Mouse (Mus musculus) thymus, postnatal 14 days (tissue): ENCODE measurements around the gene Ptcra.
"Not testable (repeated sequence)": the region's sequence is repeated elsewhere in the genome, so short reads cannot be mapped to it uniquely, and the experiment has no call there.

Source experiments
- DNase-seq: peaks from one replicate; pipeline ENCODE4 v3.0.0; 2021

Gene Ptcra

GRCm38 (mm10) chr17:46770546-46770945 lies 7.0 kb upstream of the Ptcra start:
- DNase-seq: no peak

GRCm38 (mm10) chr17:46767868-46768267 lies 4.4 kb upstream of the Ptcra start:
- peak; percentile 88 for DNase-seq

- DNase-seq: not testable (repeated sequence)
Observed at GRCm38 (mm10) chr17:46764916-46765315, 1.4 kb upstream of the Ptcra start.

GRCm38 (mm10) chr17:46758753-46759152 lies 4.8 kb downstream of the Ptcra start:
- DNase-seq: no peak

GRCm38 (mm10) chr17:46751794-46752556 lies 11.5 kb downstream of the Ptcra start, which contains the start of gene Cnpy3:
Gene Cnpy3 (minus strand): TSS chr17:46752214.
- DNase-seq: peak; percentile 98

GRCm38 (mm10) chr17:46751056-46751793 lies 12.3 kb downstream of the Ptcra start:
- DNase-seq: no peak

GRCm38 (mm10) chr17:46750580-46750979 lies 12.9 kb downstream of the Ptcra start:
- DNase-seq: no peak

- DNase-seq: no peak
Observed at GRCm38 (mm10) chr17:46749282-46749681, 14.2 kb downstream of the Ptcra start.

- DNase-seq: no peak
Observed at GRCm38 (mm10) chr17:46747806-46748205, 15.7 kb downstream of the Ptcra start.

GRCm38 (mm10) chr17:46747234-46747633 lies 16.3 kb downstream of the Ptcra start:
- no peak for DNase-seq

- no peak for DNase-seq
Observed at GRCm38 (mm10) chr17:46745506-46745905, 18.0 kb downstream of the Ptcra start.

- no peak for DNase-seq
Observed at GRCm38 (mm10) chr17:46742986-46743385, 20.5 kb downstream of the Ptcra start.

GRCm38 (mm10) chr17:46741305-46741704 lies 22.2 kb downstream of the Ptcra start:
- DNase-seq: no peak

- DNase-seq: peak; percentile 64
Observed at GRCm38 (mm10) chr17:46736160-46736559, 27.4 kb downstream of the Ptcra start.

- no peak for DNase-seq
Observed at GRCm38 (mm10) chr17:46735287-46735686, 28.2 kb downstream of the Ptcra start.

GRCm38 (mm10) chr17:46734055-46734454 lies 29.5 kb downstream of the Ptcra start:
- no peak for DNase-seq

- no peak for DNase-seq
Observed at GRCm38 (mm10) chr17:46728904-46729318, 34.6 kb downstream of the Ptcra start, which contains the start of gene Gnmt. Gene Gnmt (minus strand): TSS chr17:46729168.

GRCm38 (mm10) chr17:46728496-46728895 lies 35.0 kb downstream of the Ptcra start:
- DNase-seq: no peak

- peak; percentile 49 for DNase-seq
Observed at GRCm38 (mm10) chr17:46728021-46728420, 35.5 kb downstream of the Ptcra start.

- DNase-seq: no peak
Observed at GRCm38 (mm10) chr17:46727271-46727670, 36.2 kb downstream of the Ptcra start.

GRCm38 (mm10) chr17:46725731-46726645 lies 37.5 kb downstream of the Ptcra start:
- no peak for DNase-seq

- peak; percentile 67 for DNase-seq
Observed at GRCm38 (mm10) chr17:46725273-46725672, 38.2 kb downstream of the Ptcra start.
